ENCODE assay signal across 8 mouse cellular contexts in the genomic region with DNA sequence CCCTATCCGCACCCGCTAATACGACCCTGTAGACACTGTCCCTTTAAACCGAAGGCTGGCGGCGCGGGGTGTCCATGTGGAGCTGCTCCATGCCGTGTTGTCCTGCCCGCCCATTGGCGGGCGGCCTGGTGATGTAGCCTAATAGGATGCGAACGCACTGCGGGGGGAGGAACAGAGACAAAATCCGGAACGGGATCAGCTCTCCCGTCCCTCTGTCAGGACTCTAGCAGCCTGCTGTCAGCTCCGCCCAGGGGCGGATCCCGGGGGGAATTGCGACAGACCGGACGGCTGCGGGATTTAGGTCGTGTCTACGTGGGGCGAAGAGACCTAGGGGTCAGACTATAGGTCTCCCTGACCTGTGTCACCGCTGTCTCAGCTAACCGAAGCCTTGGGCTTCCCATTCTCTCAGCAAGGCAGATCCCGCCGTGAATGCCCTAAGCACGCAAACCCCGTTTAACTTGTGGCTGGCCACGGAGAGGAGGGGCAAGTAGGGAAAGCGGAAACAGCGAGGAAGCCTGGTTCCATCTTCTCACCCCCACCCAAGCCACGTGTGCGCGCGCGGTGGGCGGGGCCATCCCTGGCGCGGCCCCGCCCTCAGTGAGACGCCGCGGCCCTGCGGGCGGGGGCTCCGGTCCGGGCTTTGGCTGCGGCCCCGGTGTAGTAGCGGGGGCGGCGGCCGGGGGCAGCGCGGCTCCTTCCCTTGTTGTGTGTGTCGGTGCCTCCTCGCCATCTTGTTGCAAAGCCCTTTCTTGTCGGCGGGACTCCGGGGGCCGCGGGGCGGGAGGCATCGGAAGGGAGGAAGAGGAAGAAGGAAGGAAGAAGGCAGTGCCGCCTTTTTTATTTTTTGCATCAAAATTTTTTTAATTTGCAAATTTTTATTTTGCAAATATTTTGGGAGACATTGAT. TPM values are rescaled to one million over a fixed set of nuclear protein-coding genes. Genes with fewer than 3 reads are reported as not detected.
A peak's percentile ranks its signal among the peaks of the same experiment; 100 is the strongest.
DNase-seq lines count a peak whose midpoint lies in the region; ATAC-seq and TF ChIP-seq lines count a peak whose summit lies in the region.

Mnt (plus strand) TSS at position 665 of the 906 bp plus-strand sequence.

- no peaks in the 10 kb centered on the region for H3K9me3 ChIP-seq in forebrain, embryonic 10.5 days
- H3K9me3 ChIP-seq in heart, embryonic 15.5 days (replicated peaks): no peaks in the 10 kb centered on the region
- no peaks in the 10 kb centered on the region for H3K9me3 ChIP-seq in liver, embryonic 14.5 days (ENCODE audit: control insufficient read depth, low read length)
- H3K9me3 ChIP-seq in neural tube, embryonic 11.5 days (ENCODE audit: control insufficient read depth, low read length): no peaks in the 10 kb centered on the region
- H3K9me3 ChIP-seq in stomach, postnatal 0 days (ENCODE audit: control insufficient read depth, low read length): no peaks in the 10 kb centered on the region

- peak within 1 kb of the TSS; percentile 83 for H3K4me2 ChIP-seq in heart, embryonic 15.5 days
- H3K4me2 ChIP-seq in liver, embryonic 14.5 days (ENCODE audit: low read depth): peak within 1 kb of the TSS; percentile 100
- peak within 1 kb of the TSS; percentile 91 for H3K4me2 ChIP-seq in neural tube, embryonic 11.5 days (ENCODE audit: low read depth)
- H3K4me2 ChIP-seq in stomach, postnatal 0 days (replicated peaks; ENCODE audit: low read depth): peak within 1 kb of the TSS; percentile 76

- peak; percentile 92 to 94 for DNase-seq in CD8-positive naive resting alpha-beta T cell, adult 2 months (ENCODE audit: low read depth in 2 of 2, low spot score in 2 of 2)
- DNase-seq in c-Kit-positive CD71-negative TER-119-negative erythroid progenitor cells, embryonic 14.5 days (ENCODE audit: low read depth): peak; percentile 96
- DNase-seq in forebrain, embryonic 10.5 days (ENCODE audit: extremely low spot score, low spot score): peak; percentile 98
- peak; percentile 99 to 100 for DNase-seq in kidney, postnatal 25 days
- peak; percentile 94 to 96 (median 96) for DNase-seq in liver, embryonic 14.5 days (ENCODE audit: low read depth in 3 of 3, low spot score in 3 of 3)
- DNase-seq in neural tube, embryonic 11.5 days (ENCODE audit: low spot score): peak; percentile 99
- peak; percentile 99 for DNase-seq in stomach, postnatal 0 days (ENCODE audit: low spot score)

- H3K4me3 ChIP-seq in forebrain, embryonic 10.5 days: peak within 1 kb of the TSS; percentile 90
- H3K4me3 ChIP-seq in heart, embryonic 15.5 days: peak within 1 kb of the TSS; percentile 90
- H3K4me3 ChIP-seq in liver, embryonic 14.5 days (ENCODE audit: insufficient read depth in 1 of 2, low read depth in 2 of 2, low read length in 2 of 2): peak within 1 kb of the TSS; percentile 79 to 84
- H3K4me3 ChIP-seq in neural tube, embryonic 11.5 days (ENCODE audit: low read depth, low read length): peak within 1 kb of the TSS; percentile 63
- peak within 1 kb of the TSS; percentile 90 for H3K4me3 ChIP-seq in stomach, postnatal 0 days (ENCODE audit: low read depth, low read length)

- peak; percentile 47; the same call in 1 of the 2 replicates for TF ChIP-seq EP300 in liver, embryonic 14.5 days (IDR thresholded peaks at IDR 0.05; ENCODE audit: low read depth)
- peak; percentile 83 for TF ChIP-seq EP300 in stomach, postnatal 0 days (optimal IDR thresholded peaks at IDR 0.05)

- H3K27me3 ChIP-seq in forebrain, embryonic 10.5 days (ENCODE audit: poor library complexity, severe bottlenecking): peaks cover 13% of the 10 kb centered on the region
- no peaks in the 10 kb centered on the region for H3K27me3 ChIP-seq in heart, embryonic 15.5 days
- no peaks in the 10 kb centered on the region for H3K27me3 ChIP-seq in liver, embryonic 14.5 days (ENCODE audit: control insufficient read depth, insufficient read depth, low read length)
- no peaks in the 10 kb centered on the region for H3K27me3 ChIP-seq in neural tube, embryonic 11.5 days (ENCODE audit: control insufficient read depth, insufficient read depth, low read length)
- H3K27me3 ChIP-seq in stomach, postnatal 0 days (ENCODE audit: control insufficient read depth, insufficient read depth, low read length): no peaks in the 10 kb centered on the region

- no peaks in the 10 kb centered on the region for H3K36me3 ChIP-seq in forebrain, embryonic 10.5 days (replicated peaks)
- no peaks in the 10 kb centered on the region for H3K36me3 ChIP-seq in heart, embryonic 15.5 days
- no peaks in the 10 kb centered on the region for H3K36me3 ChIP-seq in liver, embryonic 14.5 days (replicated peaks; ENCODE audit: control insufficient read depth, insufficient read depth, low read depth)
- no peaks in the 10 kb centered on the region for H3K36me3 ChIP-seq in neural tube, embryonic 11.5 days (ENCODE audit: control insufficient read depth, insufficient read depth, low read length)
- H3K36me3 ChIP-seq in stomach, postnatal 0 days (ENCODE audit: control insufficient read depth, insufficient read depth, low read length): no peaks in the 10 kb centered on the region

- no peak for TF ChIP-seq CTCF in liver, embryonic 14.5 days (IDR thresholded peaks at IDR 0.05; ENCODE audit: low read depth)
- peak; percentile 5; the same call in 1 of the 2 replicates for TF ChIP-seq CTCF in stomach, postnatal 0 days (IDR thresholded peaks at IDR 0.05; ENCODE audit: low read depth)

- under 1% methylated on average over 69 of the region's 70 CpGs for WGBS in forebrain, embryonic 10.5 days
- under 1% methylated on average over 70 of the region's 70 CpGs for WGBS in heart, embryonic 15.5 days
- under 1% methylated on average over 70 of the region's 70 CpGs for WGBS in liver, embryonic 14.5 days (ENCODE audit: insufficient replicate concordance)
- under 1% methylated on average over 67 of the region's 70 CpGs for WGBS in neural tube, embryonic 11.5 days
- under 1% methylated on average over 60 of the region's 70 CpGs for WGBS in stomach, postnatal 0 days

- peak within 1 kb of the TSS; percentile 91 for H3K27ac ChIP-seq in forebrain, embryonic 10.5 days
- H3K27ac ChIP-seq in heart, embryonic 15.5 days: peak within 1 kb of the TSS; percentile 97
- peak within 1 kb of the TSS; percentile 91 for H3K27ac ChIP-seq in liver, embryonic 14.5 days
- H3K27ac ChIP-seq in neural tube, embryonic 11.5 days (ENCODE audit: low read depth, low read length): peak within 1 kb of the TSS; percentile 89
- H3K27ac ChIP-seq in stomach, postnatal 0 days (replicated peaks): peak within 1 kb of the TSS; percentile 98

- peak within 1 kb of the TSS; percentile 85 for H3K9ac ChIP-seq in heart, embryonic 15.5 days
- H3K9ac ChIP-seq in liver, embryonic 14.5 days (replicated peaks): peak within 1 kb of the TSS; percentile 66
- peak within 1 kb of the TSS; percentile 67 for H3K9ac ChIP-seq in neural tube, embryonic 11.5 days (ENCODE audit: low read length)
- H3K9ac ChIP-seq in stomach, postnatal 0 days (ENCODE audit: low read length): peak within 1 kb of the TSS; percentile 90

- peaks cover 68% of the 10 kb centered on the region for H3K4me1 ChIP-seq in forebrain, embryonic 10.5 days
- peaks cover 43% of the 10 kb centered on the region for H3K4me1 ChIP-seq in heart, embryonic 15.5 days (replicated peaks)
- peaks cover 34 to 58% of the 10 kb centered on the region in 2 experiments for H3K4me1 ChIP-seq in liver, embryonic 14.5 days (replicated peaks; ENCODE audit: control insufficient read depth in 2 of 2, insufficient read depth in 2 of 2, low read length in 1 of 2)
- peaks cover 15% of the 10 kb centered on the region for H3K4me1 ChIP-seq in neural tube, embryonic 11.5 days (ENCODE audit: control insufficient read depth, insufficient read depth, low read length)
- H3K4me1 ChIP-seq in stomach, postnatal 0 days (replicated peaks; ENCODE audit: control insufficient read depth, insufficient read depth): peaks cover 9% of the 10 kb centered on the region; the same call in 1 of the 2 replicates

- peak; percentile 76 for ATAC-seq in heart, embryonic 15.5 days (replicated peaks; ENCODE audit: insufficient number of reproducible peaks, insufficient read depth, low FRiP score, low read depth)
- peak; percentile 75 for ATAC-seq in liver, embryonic 14.5 days (ENCODE audit: insufficient read depth)
- ATAC-seq in neural tube, embryonic 11.5 days (ENCODE audit: insufficient read depth, low FRiP score, low TSS enrichment): peak; percentile 93
- ATAC-seq in stomach, postnatal 0 days (ENCODE audit: low FRiP score, low TSS enrichment): peak; percentile 82

RNA-seq across cellular contexts. Expression of gene Mnt, which starts in this region (rescaled TPM):
- 4.7 and 4.9 TPM in 2 replicates for polyA plus RNA-seq in forebrain, embryonic 10.5 days (2016; fragmentation: Nextera tagmentation; extraction: Ambion mirVana)
- 3.0 and 3.7 TPM in 2 replicates for polyA plus RNA-seq in heart, embryonic 15.5 days (2015; fragmentation: Nextera tagmentation; extraction: Ambion mirVana)
- polyA plus RNA-seq in liver, embryonic 14.5 days (2012; rRNA removed): 2.5 TPM in 2 replicates
- polyA plus RNA-seq in liver, embryonic 14.5 days (2014; fragmentation: Nextera tagmentation; extraction: Ambion mirVana): 1.0 and 1.2 TPM in 2 replicates
- polyA plus RNA-seq in neural tube, embryonic 11.5 days (2014; fragmentation: Nextera tagmentation; extraction: Ambion mirVana): 5.2 and 6.9 TPM in 2 replicates
- polyA plus RNA-seq in stomach, postnatal 0 days (2015; fragmentation: Nextera tagmentation; extraction: Ambion mirVana): 2.5 and 2.6 TPM in 2 replicates

Comparison
In these comparisons a context has a peak if more than half of its experiments do, and no peak if none do; other contexts are left out.
1. Peak in every context shown above with its lines: DNase-seq, ATAC-seq, H3K4me3 ChIP-seq and H3K27ac ChIP-seq.